Mouse (Mus musculus) thymus, adult 2 months (tissue): ENCODE measurements around the gene Scyl2. TPM values are rescaled to one million over a fixed set of nuclear protein-coding genes. Genes with fewer than 3 reads are reported as not detected.
"Not testable (repeated sequence)": the region's sequence is repeated elsewhere in the genome, so short reads cannot be mapped to it uniquely, and the experiment has no call there.

Source experiments
- DNase-seq: peaks from one replicate; pipeline ENCODE4 v3.0.0; 2021
- H3K27ac ChIP-seq: fragments of 200-500 bp; 2 replicates; pipeline ENCODE4 v1.5.1; 2012; ENCODE audit warnings: low read length, control low read depth; ENCODE audit not compliant: control insufficient read depth, insufficient read depth
- H3K27me3 ChIP-seq: fragments of 200-500 bp; 2 replicates; pipeline ENCODE4 v1.6.1; 2012; ENCODE audit warnings: mild to moderate bottlenecking, low read length, moderate library complexity, mixed read lengths; ENCODE audit not compliant: control insufficient read depth, insufficient read depth
- H3K36me3 ChIP-seq: fragments of 200-500 bp; 2 replicates; pipeline ENCODE4 v1.6.1; 2012; ENCODE audit warnings: mild to moderate bottlenecking, low read length, moderate library complexity; ENCODE audit not compliant: control insufficient read depth, insufficient read depth
- H3K4me1 ChIP-seq: fragments of 200-500 bp; replicated peaks from 2 replicates; pipeline ENCODE4 v1.6.1; 2012; ENCODE audit warnings: low read length; ENCODE audit not compliant: control insufficient read depth, insufficient read depth
- H3K4me3 ChIP-seq: fragments of 200-500 bp; 2 replicates; pipeline ENCODE4 v1.5.1; 2012; ENCODE audit warnings: mild to moderate bottlenecking, low read length, control low read depth, moderate library complexity; ENCODE audit not compliant: control insufficient read depth, insufficient read depth
- CTCF ChIP-seq: fragments of 200-500 bp; IDR thresholded peaks from 2 replicates; pipeline ENCODE4 v1.5.1; 2012; ENCODE audit warnings: mild to moderate bottlenecking, control low read depth, low read length, moderate library complexity, borderline replicate concordance; ENCODE audit not compliant: control insufficient read depth, poor library complexity, insufficient read depth; ENCODE audit errors: extremely low read depth
- POLR2A ChIP-seq: fragments of 200-500 bp; IDR thresholded peaks from 2 replicates; pipeline ENCODE4 v1.6.1; 2012; ENCODE audit warnings: mild to moderate bottlenecking, low read length, control low read depth, moderate library complexity; ENCODE audit not compliant: control insufficient read depth, poor library complexity, insufficient read depth; ENCODE audit errors: extremely low read depth
- whole genome bisulfite sequencing: fragments of 180-500 bp; shearing (Covaris S2); methylation state at CpG from one replicate; pipeline ENCODE4 v1.1.7; 2018; 5-methylcytosine and 5-hydroxymethylcytosine counted together
- polyA plus RNA-seq: library from polyadenylated mRNA; depleted of rRNA; stranded (reverse); fragments of >200 nt; gene quantifications from 2 replicates; pipeline ENCODE4 v1.2.3, GENCODE M21; 2012

The Scyl2 gene
- polyA plus RNA-seq, 1 experiment, result 23.1 TPM

DNA sequence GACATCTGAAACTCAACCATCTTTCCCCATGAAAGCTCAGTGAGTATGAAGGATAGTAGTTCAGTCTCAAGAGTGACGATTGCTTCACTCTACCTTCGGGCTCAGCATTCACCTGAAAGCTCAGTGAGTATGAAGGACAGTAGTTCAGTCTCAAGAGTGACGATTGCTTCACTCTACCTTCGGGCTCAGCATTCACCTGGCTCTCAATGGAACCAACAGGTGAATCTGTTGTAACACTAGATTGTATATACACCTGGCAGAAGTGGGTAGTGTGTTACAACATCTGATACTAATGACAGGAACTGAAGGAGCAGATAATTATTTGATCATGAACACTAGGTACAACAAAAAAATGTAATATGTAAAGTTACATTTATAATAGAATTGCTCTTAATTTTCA, 4.4 kb downstream of the Scyl2 start:
- DNase-seq, result no peak
- Histone ChIP-seq H3K4me1 (peaks cover 7% of the 10 kb centered on the region), H3K4me3 (no peak overlapping the region), H3K27ac (no peak overlapping the region), H3K36me3 (no peaks in the 10 kb centered on the region), H3K27me3 (no peaks in the 10 kb centered on the region)
- TF ChIP-seq CTCF (no peak), POLR2A (no peak)
- 95% methylated on average over 4 of the region's 4 CpGs for WGBS

DNA sequence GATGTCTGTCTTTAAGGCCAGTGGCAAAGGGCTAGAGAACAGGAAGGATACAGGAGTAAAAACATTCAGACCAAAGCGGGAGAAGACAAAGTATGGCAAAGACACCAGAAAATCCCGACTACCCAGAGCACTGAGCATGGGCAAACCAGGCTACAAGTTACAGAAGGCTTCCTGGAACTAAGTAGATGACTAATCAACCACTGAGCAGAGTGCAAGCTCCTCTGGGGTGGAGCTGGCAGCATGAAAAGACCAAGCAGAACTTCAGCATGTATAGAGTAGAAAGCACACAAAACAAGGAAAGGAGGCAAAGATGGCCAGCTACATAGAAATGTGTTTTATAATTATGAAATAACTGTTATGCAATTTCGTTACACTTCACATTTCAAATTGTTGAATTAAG, 5.6 kb downstream of the Scyl2 start:
- 82% methylated on average over 3 of the region's 3 CpGs for WGBS
- no peaks in the 10 kb centered on the region for H3K27me3 ChIP-seq
- H3K4me3 ChIP-seq, result no peak overlapping the region
- H3K4me1 ChIP-seq, result peaks cover 2% of the 10 kb centered on the region; the same call in 1 of the 2 replicates
- no peak for DNase-seq
- no peak overlapping the region for H3K27ac ChIP-seq
- no peaks in the 10 kb centered on the region for H3K36me3 ChIP-seq
- TF ChIP-seq POLR2A (no peak), CTCF (no peak)

DNA sequence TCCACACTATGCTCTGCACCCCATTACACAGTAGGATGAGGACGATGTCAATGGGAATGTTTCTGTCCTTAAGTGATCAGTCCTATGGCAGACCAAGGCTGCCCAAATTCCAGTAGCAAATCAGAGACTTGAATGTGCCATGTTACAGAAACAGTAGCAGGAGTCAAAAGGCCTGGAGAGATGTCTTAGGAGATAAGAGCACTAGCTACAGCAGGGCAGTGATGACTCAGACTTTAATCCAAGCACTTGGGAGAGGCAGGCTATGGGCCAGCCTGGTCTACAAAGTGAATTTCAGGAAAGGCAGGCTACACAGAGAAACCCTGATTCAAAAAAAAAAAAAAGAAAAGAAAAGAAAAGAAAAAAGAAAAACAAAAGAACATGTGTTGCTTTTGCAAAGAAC, 6.6 kb downstream of the Scyl2 start:
- no peaks in the 10 kb centered on the region for H3K36me3 ChIP-seq
- 98% methylated on average over 1 of the region's 1 CpGs for WGBS
- TF ChIP-seq CTCF (no peak), POLR2A (no peak)

DNA sequence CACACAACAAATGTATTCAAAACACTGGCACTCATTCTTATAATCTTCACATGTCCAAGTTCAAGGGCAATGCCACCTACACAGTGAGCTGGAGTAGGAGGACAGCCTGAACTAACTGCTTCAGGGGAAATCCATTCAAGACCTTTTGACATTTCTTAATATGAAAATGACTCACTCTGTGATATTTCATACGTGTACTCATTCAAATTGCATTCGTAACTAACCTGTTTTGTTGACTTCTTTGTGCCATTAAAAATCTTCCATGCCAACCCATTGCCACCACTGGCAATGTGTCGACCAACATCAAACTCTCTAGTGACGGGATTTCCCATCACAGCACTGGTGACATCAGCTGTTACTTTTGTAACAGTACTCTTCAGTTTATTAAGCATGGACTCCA, 8.0 kb downstream of the Scyl2 start:
- TF ChIP-seq CTCF (no peak), POLR2A (no peak)
- H3K4me1 ChIP-seq, result no peaks in the 10 kb centered on the region
- no peaks in the 10 kb centered on the region for H3K36me3 ChIP-seq
- 93% methylated on average over 4 of the region's 4 CpGs for WGBS
- no peak overlapping the region for H3K27ac ChIP-seq
- no peaks in the 10 kb centered on the region for H3K27me3 ChIP-seq
- no peak overlapping the region for H3K4me3 ChIP-seq
- DNase-seq, result no peak

More for the DNA sequence above, 6.6 kb downstream of the Scyl2 start:
- Histone ChIP-seq H3K27ac (no peak overlapping the region), H3K4me1 (no peaks in the 10 kb centered on the region), H3K27me3 (no peaks in the 10 kb centered on the region), H3K4me3 (no peak overlapping the region)
- DNase-seq, result no peak

DNA sequence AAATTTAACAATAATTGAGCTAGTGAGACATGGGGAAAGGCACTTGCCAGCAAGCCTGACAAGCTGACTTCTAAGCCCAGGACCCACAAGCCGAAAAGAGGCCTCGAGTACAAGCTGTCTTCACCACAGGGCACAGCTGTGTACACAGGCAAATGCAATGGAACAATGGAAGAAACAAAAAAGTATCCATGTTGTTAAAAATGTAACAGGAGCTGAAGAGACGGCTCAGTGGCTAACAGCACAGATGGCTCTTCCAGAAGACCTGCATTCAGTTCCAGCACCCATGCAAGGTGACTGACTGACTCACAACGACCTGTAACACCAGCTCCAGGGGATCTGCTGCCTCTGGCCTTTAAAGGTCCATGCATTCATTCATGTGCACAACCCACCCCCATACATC, 9.5 kb downstream of the Scyl2 start:
- TF ChIP-seq CTCF (no peak), POLR2A (no peak)
- Histone ChIP-seq H3K4me3 (no peak overlapping the region), H3K4me1 (no peaks in the 10 kb centered on the region), H3K27me3 (no peaks in the 10 kb centered on the region), H3K36me3 (no peaks in the 10 kb centered on the region), H3K27ac (no peak overlapping the region)
- 91% methylated on average over 4 of the region's 4 CpGs for WGBS
- no peak for DNase-seq

DNA sequence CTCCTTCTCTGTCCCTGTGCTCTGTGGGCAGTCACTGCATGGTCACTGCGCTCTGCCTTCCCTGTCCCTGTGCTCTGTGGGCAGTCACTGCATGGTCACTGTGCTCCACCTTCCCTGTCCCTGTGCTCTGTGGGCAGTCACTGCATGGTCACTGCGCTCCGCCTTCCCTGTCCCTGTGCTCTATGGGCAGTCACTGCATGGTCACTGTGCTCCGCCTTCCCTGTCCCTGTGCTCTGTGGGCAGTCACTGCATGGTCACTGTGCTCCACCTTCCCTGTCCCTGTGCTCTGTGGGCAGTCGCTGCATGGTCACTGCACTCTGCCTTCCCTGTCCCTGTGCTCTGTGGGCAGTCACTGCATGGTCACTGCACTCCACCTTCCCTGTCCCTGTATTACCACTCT, 15.7 kb downstream of the Scyl2 start:
- not testable (repeated sequence) for H3K4me1 ChIP-seq, H3K27me3 ChIP-seq, H3K27ac ChIP-seq, H3K4me3 ChIP-seq, DNase-seq, H3K36me3 ChIP-seq
- WGBS, result 98% methylated on average over 5 of the region's 5 CpGs

DNA sequence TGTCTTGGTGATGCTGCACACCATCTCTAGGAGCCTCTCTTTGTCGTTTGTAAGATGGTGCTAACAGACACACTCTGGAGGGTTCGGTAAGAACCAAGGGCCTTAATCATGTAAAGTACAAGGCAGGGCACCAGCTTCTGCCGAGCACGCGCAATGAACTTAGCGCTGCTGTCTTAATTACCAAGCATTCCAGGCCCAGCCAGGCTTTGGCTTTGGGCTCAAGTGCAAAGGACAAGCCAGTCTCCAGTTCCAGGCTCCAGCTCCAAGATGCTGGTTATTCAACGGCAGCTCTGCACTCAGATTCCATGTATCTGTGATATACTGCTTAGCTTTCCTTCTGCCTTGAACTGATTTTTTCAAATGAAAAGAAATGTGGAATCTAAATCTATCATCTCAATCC, 18.5 kb downstream of the Scyl2 start:
- H3K27me3 ChIP-seq, result no peaks in the 10 kb centered on the region
- no peak for TF ChIP-seq CTCF
- TF ChIP-seq POLR2A, result no peak
- no peak for DNase-seq
- H3K36me3 ChIP-seq, result 0 out of 2 replicates have a peak, but pooled peaks cover 3% of the 10 kb centered on the region
- H3K4me3 ChIP-seq, result no peak overlapping the region
- no peak overlapping the region for H3K27ac ChIP-seq
- H3K4me1 ChIP-seq, result no peaks in the 10 kb centered on the region
- WGBS, result 97% methylated on average over 7 of the region's 7 CpGs
